Mouse (Mus musculus): Measurements from ENCODE around the gene Brf1. TPM values are rescaled to one million over a fixed set of nuclear protein-coding genes. Genes with fewer than 3 reads are reported as not detected.
A peak's percentile ranks its signal among the peaks of the same experiment; 100 is the strongest.

Gene Brf1
- total RNA-seq, 2 experiments from 2014 or later = 20.8 to 21.5 TPM

- TF ChIP-seq CTCF (IDR thresholded peaks at IDR 0.05) = no peak
- no peak overlapping the region for H3K27ac ChIP-seq
- H3K4me3 ChIP-seq = no peak overlapping the region
- no peak for DNase-seq
- intact Hi-C loops (cut with DNase I) = no loop called here
Observed at GRCm38 (mm10) chr12:112991444-112991843, 9.1 kb downstream of the Brf1 start.

DNA sequence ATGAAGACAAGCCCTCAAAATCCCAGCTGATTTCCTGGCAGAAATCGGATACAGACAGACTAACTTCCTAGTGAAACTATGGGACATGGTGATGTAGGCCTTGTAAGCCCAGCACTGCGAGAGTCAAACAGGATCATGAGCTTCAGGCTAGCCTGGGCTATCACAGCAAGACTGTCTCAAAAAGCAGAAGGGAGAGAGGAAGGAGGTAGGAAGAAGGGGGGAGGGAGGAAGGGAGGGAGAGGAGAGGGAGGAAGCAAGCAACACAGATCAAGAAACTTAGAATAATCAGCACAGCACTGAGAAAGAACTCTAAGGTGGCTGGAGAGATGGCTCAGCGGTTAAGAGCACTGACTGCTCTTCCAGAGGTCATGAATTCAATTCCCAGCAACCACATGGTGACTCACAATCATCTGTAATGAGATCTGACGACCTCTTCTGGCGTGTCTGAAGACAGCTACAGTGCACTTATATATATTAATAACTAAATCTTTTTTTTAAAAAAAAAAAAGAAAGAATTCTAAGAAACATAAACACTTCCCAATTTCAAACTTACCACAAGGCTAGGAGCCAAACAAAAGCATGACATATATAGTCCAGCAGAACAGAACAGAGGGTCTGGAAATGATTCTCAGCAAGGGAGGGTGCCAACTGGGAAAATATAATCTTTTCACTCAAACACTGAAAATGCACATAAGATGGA is 9.6 kb downstream of the Brf1 start:
- Histone ChIP-seq H3K27ac (no peak overlapping the region), H3K4me3 (no peak overlapping the region)
- intact Hi-C loops (cut with DNase I) = no loop called here
- TF ChIP-seq CTCF (IDR thresholded peaks at IDR 0.05) = no peak
- no peak for DNase-seq

- Histone ChIP-seq H3K4me3 (no peak overlapping the region), H3K27ac (no peak overlapping the region)
- peak; percentile 62 for DNase-seq
- TF ChIP-seq CTCF (IDR thresholded peaks at IDR 0.05) = peak; percentile 70
- intact Hi-C loops (cut with DNase I) = loop anchor here (1.0 kb wide), 1 partner anchor 113 kb away; no protein-coding TSS in a partner anchor
Observed at GRCm38 (mm10) chr12:112987877-112988276, 12.6 kb downstream of the Brf1 start.

GRCm38 (mm10) chr12:112985346-112985745 is 15.2 kb downstream of the Brf1 start:
- Histone ChIP-seq H3K27ac (no peak overlapping the region), H3K4me3 (no peak overlapping the region)
- DNase-seq = no peak
- peak; percentile 51 for TF ChIP-seq CTCF (IDR thresholded peaks at IDR 0.05)
- intact Hi-C loops (cut with DNase I) = no loop called here

- intact Hi-C loops (cut with DNase I) = no loop called here
- no peak overlapping the region for H3K4me3 ChIP-seq
- DNase-seq = no peak
- peak overlapping the region; percentile 48 for H3K27ac ChIP-seq
- no peak for TF ChIP-seq CTCF (IDR thresholded peaks at IDR 0.05)
Observed at GRCm38 (mm10) chr12:112982031-112982430, 18.5 kb downstream of the Brf1 start.

DNA sequence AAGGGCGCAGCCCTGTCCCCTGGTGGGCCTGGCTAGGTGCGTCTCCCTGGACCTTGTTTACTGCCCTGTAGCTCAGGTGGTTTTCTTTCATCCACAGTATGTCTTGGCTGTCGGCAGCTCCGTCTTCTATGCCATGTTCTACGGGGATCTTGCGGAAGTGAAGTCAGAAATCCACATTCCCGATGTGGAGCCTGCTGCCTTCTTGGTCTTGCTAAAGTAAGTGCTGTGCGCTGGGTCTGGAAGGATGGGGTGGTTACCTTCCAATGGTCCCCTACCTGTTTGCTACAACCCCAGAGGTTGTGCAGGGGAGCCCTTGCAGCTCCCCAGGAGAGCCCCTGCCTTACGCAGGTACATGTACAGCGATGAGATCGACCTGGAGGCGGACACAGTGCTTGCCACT is 23.3 kb downstream of the Brf1 start:
- intact Hi-C loops (cut with DNase I) = no loop called here
- DNase-seq = no peak
- peak overlapping the region; percentile 97 for H3K27ac ChIP-seq

GRCm38 (mm10) chr12:112976371-112977073 is 24.0 kb downstream of the Brf1 start, which contains the start of gene Btbd6:
Gene Btbd6, plus strand, starts transcription at chr12:112976482.
- Histone ChIP-seq H3K27ac (peak within 1 kb of the TSS; percentile 97), H3K4me3 (peak within 1 kb of the TSS; percentile 93)
- TF ChIP-seq CTCF (IDR thresholded peaks at IDR 0.05) = peak; percentile 69
- peak; percentile 94 for DNase-seq
- intact Hi-C loops (cut with DNase I) = no loop called here

More for the DNA sequence above, 23.3 kb downstream of the Brf1 start:
- H3K4me3 ChIP-seq = peak overlapping the region; percentile 93
- TF ChIP-seq CTCF (IDR thresholded peaks at IDR 0.05) = no peak

DNA sequence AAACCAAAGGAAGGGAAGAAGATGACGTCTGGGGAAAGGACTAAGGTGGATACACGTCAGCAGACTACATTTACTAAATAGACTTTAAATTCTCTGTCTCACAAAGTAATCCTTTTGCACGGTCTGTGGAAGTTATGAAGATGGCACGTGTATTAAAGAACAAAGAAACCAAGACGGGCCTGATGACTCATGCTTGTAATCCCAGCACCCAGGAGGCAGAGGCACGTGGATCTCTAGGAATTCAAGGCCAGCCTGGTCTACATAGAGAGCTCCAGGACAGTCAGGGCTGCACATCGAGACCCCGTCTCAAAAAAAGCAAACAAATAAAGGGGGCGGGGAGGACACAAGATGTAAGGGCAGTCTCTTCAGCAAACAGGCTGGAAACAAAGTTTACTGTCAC is 25.8 kb downstream of the Brf1 start:
- intact Hi-C loops (cut with DNase I) = no loop called here

GRCm38 (mm10) chr12:112969616-112970015 is 30.9 kb downstream of the Brf1 start:
- DNase-seq = no peak
- H3K4me3 ChIP-seq = no peak overlapping the region
- TF ChIP-seq CTCF (IDR thresholded peaks at IDR 0.05) = no peak
- H3K27ac ChIP-seq = no peak overlapping the region
- intact Hi-C loops (cut with DNase I) = no loop called here

More for the DNA sequence above, 25.8 kb downstream of the Brf1 start:
- TF ChIP-seq CTCF (IDR thresholded peaks at IDR 0.05) = no peak
- no peak for DNase-seq
- Histone ChIP-seq H3K27ac (no peak overlapping the region), H3K4me3 (no peak overlapping the region)

DNA sequence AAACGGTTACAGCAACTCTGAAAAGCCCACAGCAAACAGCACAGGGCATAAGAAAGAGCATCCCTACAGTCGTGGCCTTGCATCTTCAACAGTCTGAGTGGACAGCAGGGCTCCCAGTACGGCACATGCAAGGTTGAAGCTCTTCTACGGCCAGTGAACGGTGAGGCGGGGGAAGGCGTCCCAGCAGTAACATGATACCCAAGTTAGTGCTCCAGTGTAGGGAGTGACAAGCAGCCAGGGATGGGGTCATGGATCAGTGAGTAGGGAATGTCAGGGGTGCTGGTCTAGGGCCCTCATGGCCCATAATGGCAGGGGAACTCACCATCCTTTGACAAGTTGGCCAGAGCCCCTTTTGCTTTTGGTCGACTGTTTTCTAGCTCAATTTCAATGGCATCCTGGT is 31.6 kb downstream of the Brf1 start:
- Histone ChIP-seq H3K27ac (no peak overlapping the region), H3K4me3 (no peak overlapping the region)
- TF ChIP-seq CTCF (IDR thresholded peaks at IDR 0.05) = no peak
- intact Hi-C loops (cut with DNase I) = no loop called here
- DNase-seq = no peak

DNA sequence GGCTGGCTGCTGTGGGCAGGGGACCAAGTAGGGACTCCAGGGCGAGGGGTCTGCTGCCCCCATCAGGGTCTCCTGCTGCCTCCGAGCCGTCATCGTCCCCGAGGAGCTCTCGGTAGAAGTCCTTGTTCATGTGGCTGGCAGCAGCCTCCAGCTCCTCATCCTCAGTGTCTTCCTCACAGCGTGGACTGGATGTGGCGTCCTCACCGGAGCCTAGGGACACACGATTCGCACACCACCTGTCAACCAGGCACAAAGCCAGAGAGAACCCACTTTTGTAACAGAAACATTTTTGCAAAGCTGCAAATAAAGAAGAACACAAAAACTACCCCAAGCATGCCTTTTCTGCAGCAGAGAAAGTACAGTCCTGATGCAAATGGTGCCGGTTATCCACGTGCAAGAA is 34.7 kb downstream of the Brf1 start:
- DNase-seq = no peak
- no peak for TF ChIP-seq CTCF (IDR thresholded peaks at IDR 0.05)
- Histone ChIP-seq H3K4me3 (no peak overlapping the region), H3K27ac (no peak overlapping the region)
- intact Hi-C loops (cut with DNase I) = no loop called here

DNA sequence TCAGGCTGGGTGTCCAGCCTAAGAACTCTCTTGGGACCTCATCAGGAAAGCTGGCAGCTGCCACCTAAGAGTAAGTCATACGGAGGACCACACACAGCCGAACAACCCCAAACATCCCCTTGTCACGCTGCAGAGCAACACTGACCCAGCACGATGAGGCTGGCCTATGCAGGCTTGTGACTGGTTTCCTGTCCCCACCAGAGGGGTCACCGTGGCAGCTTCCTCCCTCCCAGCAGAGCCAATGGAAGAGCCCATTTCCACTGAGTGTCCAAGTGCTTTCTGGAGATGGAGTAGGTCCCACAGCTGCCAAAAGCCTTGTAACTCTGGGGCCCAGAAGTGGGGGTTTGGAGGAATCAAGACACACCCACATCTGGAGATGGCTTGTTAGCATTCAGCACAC is 38.6 kb downstream of the Brf1 start:
- DNase-seq = no peak
- Histone ChIP-seq H3K4me3 (peak overlapping the region; percentile 21), H3K27ac (peak overlapping the region; percentile 85)
- intact Hi-C loops (cut with DNase I) = no loop called here
- TF ChIP-seq CTCF (IDR thresholded peaks at IDR 0.05) = no peak

DNA sequence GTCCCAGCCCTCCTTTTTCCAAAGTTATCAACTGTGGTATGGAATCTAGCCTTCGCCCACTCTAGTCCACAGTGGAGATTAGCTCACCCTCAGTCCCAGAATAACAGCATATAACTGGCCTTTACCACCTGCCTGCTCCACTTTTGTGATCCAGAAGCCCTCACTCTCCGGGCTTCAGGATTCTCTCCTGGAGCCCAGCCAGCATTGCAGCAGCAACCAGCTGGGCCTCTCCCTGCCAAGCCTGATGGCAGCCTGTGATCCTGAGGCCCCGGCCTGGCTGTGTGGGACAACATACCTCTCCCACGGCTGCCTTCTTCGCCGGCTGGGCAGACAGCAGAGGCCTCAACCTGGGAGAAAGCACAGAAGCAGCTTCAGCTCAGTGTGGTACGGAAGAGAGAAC is 39.1 kb downstream of the Brf1 start:
- no peak for TF ChIP-seq CTCF (IDR thresholded peaks at IDR 0.05)
- H3K27ac ChIP-seq = peak overlapping the region; percentile 85
- peak; percentile 89 for DNase-seq
- intact Hi-C loops (cut with DNase I) = no loop called here
- no peak overlapping the region; the same call in 1 of the 2 replicates for H3K4me3 ChIP-seq

All from gastrocnemius, adult 2 months (tissue).